Mouse (Mus musculus) Muller cell, postnatal 12 days (primary cell): ENCODE data around the gene Grik4.
A peak's percentile ranks its signal among the peaks of the same experiment; 100 is the strongest.
"Not testable (repeated sequence)": the region's sequence is repeated elsewhere in the genome, so short reads cannot be mapped to it uniquely, and the experiment has no call there.

ENCODE experiments used
- DNase-seq: peaks from one replicate; pipeline ENCODE4 v3.0.0-alpha.2; 2015; ENCODE audit errors: inconsistent ontology term

Grik4 gene

DNA sequence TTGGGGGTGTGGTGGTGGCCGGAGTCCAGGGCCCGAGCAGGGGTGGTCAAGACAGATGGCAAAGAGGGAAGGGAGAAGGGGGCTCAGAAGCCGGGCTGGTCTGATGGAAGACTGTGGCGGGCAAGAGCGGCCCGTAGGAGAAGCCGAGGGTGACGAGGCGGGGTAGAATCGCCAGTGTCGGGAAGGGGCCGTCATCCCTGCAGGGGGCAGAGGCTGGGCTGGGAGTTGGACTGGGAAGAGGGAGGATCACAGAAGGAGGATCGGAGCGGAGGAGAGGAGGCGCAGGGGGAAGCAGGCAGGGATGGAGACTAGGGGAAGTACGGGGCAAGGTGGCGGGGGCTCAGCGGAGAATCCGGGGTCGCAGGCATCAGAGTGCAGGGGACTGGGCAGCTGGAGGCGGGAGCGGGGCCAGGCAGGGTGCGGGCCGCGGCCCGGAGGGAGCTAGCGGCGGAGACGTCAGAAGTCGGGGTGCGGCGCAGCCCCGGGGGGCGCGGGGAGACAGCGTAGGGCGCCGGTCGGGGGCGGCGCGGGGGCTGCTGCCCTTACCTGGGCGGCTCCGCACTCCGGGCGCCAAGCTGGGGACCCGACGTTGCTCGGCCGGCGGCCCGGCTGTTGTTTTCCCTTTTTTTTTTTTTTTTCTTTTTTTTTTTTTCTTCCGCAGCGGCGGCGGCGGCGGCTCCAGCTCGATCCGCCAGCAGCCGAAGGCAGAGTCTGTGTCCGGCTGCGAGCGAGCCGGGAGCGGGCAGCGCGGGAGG lies at the start of gene Grik4:
Gene Grik4 (minus strand): TSS at position 713 of the 755 bp plus-strand sequence.
- peak; percentile 56 for DNase-seq

DNA sequence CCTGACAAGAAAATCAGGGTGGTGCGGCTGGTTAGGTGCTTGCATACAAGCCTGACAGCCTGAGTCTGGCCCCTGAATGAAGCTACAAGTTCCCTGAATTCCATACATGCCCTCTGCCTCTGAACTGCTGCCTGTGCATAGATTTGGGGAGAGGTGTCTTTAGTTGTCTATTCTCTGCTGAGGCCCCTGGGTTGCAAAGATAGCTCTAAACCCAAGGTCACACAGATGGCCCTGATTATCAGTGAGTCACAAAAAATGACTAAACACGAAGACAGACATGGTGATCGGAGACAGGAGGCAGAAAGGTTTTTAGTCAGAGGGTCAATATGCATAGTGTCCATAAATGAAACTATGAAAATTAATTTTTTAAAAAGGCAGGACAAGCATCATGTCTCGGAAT lies 49.4 kb upstream of the Grik4 start:
- no peak for DNase-seq

DNA sequence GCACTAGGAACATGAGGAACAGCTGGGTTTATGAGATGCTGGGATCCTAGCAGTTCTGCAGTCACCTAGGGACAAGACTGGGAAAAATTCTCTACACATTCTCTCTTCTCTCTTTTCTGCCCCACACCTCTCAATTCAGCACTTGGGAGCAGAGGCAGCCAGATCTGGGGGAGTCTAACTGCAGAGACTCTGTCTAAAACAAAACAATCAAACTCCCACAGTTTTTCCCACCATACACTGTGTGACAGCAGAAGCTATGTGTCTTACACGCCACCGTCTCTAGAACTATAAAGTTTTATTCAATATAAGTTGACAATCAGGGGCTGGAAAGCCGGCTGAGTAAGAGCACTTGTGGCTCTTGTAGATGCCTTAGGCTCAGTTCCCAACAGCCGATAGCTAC lies 43.7 kb upstream of the Grik4 start:
- no peak for DNase-seq

DNA sequence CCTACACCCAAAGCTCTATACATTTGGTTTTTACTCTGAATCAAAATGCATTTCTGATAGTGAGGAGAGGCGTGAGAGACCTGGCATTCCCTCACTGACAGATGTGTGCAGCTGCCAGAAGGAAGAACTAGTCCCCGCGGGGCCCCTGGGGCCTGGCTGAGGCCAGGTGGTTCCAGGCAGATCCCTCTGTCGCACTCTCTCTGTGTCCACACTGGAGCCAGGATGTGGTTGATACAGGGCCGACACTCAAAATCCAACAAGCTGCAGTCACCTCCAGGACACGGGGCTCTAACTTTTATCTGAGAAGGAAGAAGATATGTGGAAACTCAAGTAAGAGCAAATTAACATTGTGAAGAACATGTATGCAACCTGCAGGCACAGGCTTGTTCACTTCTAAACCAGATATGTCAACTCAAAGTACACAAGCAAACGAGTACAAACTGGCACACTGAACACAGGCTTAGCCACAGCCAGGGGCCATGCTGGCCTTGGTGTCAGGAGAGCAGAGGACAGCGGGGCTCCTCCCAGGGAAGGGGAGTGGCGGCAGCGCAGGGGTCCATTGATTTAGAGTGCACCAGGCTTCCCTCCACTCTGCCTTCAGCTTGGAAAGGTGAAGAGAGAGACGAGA lies 24.7 kb upstream of the Grik4 start:
- no peak for DNase-seq

DNA sequence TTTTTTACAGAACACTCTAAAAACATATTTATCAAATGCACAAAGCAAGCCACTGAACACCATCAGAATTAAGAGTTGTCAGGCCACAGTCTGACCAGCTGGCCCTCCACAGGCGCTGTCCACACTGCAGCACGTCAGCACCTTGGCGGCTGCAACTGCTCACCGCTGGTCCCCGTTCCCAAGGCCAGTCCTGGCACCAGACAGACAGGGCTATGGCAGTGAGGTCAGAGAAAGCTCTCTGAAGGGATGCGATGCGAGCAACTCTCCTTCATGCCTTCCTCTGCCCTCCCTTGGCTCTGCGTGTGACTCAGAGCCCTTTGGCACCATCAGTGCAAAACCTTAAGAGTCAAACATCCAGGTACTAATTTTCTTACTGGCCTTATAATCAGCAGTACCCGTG lies 23.4 kb upstream of the Grik4 start:
- no peak for DNase-seq

DNA sequence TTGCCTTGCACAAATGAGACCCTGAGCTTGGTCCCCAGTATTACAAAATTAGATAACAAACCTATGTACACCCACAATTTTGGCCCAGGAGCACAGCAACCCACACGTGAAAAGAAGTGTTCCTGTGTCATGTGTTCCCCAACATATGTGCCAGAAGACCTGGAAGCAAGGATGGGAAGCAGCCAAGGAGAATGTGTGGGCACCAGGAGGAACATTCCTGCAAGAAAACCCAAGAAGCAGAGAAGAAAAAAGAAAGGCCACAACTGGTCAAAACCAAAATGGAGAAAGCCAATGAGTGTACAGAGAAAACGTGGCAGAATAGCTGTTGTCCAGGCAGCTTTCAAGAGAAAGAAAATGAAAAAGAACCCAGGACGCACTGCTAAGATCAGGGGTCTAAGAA lies 20.5 kb upstream of the Grik4 start:
- DNase-seq, result not testable (repeated sequence)

DNA sequence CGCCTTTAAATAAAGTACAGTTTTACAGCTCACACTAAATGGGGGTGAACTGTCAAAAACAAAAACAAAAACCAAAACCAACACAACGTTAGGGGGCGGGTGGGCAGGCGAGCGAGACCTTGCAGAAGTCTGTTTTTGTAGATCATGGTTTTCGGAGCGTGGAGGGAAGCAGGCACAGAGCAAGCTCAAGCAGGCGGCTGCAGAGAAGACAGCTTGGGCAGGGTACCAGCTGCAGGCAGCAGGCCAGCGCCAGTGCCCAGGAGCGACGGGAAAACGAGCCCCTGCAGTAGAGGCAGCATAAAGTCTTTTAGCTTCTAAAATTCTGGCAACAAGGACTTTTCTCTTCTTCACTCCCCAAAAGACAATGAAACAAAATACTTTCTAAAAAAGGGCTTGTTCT lies 20.1 kb upstream of the Grik4 start:
- no peak for DNase-seq

DNA sequence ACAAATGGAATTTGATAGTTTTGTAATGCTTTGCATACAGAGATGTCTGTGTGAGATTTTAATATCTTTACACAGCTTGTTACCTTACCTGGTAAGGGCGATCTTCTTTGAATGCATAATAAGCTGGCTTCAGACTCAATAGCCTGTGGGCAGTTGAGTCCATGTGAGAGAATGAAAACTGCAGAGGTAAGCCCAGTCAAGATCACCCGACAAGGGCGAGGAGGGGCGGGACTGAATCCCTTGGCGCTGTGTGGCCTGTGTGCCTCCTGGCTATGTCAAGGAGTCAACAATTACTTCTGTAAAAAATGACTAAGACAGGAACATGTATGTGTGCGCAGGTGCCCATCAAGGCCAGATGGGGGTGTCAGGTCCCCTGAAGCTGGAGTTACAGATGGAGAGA lies 18.2 kb upstream of the Grik4 start:
- DNase-seq, result no peak

DNA sequence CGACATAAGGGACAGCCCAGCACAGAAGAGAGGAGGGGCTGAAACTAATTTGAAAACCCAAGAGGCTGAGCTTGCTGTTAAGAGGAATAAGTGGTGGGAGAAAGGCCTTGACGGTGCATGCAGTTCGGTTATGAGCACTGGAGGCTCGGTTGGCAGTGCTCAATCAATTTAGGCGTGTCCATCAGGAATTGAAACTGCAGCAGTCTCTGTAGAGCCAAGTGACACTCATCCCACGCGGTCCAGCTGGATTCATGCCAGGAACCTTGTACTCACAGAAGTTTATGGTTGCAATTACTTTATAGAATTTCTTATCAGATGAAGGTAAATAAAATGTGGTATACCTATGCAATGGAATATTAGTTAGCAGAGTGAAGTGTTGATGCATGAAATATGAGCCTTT lies 14.1 kb upstream of the Grik4 start:
- DNase-seq, result no peak

DNA sequence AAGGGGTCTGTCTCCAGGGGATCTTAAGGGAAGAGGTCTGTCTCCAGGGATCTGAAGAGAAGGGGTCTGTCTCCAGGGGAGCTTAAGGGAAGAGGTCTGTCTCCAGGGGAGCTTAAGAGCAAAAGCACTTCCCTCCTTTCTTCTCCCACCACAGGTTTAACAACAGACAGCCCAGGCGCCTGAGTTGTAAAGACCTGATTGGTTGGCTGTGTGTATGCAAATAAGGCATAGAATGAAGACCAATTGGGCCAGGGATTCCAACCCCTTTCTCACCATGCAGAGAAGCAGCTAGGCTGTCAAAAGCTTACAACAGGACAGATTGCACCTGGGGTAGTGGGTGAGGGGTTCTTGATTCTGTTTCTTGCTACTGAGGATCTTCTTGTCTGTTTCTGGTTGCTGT lies 4.1 kb upstream of the Grik4 start:
- DNase-seq, result no peak

DNA sequence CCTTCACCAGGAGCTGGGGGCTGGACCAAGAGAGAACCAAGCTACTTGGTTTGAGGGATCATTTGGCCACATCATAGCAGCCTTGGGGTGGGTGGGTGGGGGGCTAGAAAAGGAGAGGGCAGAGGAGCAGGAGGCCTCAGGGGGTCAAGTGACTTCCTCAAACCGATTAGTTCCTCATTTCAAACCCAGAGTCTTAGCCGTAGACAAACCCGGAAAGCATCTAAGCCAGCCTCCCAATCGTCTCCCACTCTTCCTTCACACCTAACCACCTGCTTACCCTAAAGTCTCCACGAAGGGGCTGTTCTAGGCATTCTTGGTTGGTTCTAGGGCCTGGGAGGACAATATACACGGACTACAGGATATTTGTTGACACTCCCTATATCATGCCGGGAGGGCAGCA lies 881 bp upstream of the Grik4 start:
- no peak for DNase-seq

DNA sequence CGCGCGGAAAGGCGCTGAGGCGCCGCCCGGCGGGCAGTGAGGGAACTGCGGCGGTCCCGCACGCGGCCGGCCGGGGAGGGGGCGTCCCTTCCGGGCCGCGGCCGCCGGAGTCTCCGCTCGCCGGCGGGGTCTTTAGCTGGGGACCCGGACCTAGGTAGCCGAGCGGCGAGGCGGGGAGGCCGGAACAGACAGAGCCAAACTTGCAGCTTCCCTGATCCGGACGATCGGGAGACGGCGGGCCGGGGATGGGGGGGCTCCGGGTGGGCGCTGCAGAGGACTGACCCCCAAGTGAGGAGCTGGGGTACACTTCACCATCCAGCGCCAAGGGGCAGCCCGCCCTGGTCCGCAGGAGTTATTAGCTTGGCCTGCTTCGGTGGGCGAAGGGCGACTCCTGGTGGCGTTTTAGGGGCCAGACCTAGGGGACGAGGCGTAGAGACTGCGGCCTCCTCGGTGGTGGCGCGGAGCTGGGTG lies 278 bp upstream of the Grik4 start:
- peak; percentile 90 for DNase-seq

DNA sequence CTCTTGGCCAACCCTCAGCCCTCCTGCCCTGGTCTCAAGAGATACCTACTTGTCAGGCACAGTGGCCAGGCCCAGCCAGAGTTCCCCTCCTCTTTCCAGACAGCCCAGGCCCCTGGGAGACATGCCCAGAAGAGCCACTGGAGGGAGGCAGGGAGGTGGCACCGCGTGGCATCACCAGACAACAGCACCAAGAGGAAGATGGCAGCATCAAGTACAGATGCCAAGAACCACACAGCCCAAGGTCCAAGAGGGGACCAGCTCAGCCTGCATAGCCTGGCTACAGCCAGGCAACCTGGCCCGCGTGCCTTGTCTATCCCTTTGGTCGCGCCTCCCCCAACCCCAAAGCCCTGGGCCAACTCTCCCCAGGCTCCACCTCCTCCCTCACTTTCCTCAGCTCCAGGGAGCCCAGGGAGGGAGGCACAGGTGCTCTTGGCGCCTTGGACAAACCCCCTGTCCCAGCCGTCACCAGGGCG lies 1.2 kb downstream of the Grik4 start:
- DNase-seq, result peak; percentile 60

DNA sequence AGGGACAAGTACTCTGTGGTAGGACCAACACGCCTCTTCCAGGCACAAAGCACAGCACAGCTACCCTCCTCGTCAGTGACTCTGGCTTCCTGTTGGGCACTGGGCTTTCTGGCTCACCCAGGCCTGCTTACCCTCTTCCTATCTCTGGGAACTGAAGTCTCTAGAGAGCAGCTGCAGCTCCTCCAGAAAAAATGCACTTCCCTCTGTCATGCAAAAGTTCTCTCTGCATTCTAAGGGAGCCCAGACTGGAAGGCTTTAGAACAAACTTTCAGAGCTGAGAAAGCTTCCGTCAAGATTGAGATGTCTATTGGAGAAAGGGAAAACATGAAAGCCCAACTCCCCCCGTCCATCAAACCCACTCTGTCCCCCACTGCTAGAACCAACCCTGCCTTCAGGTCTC lies 2.1 kb downstream of the Grik4 start:
- DNase-seq, result no peak

DNA sequence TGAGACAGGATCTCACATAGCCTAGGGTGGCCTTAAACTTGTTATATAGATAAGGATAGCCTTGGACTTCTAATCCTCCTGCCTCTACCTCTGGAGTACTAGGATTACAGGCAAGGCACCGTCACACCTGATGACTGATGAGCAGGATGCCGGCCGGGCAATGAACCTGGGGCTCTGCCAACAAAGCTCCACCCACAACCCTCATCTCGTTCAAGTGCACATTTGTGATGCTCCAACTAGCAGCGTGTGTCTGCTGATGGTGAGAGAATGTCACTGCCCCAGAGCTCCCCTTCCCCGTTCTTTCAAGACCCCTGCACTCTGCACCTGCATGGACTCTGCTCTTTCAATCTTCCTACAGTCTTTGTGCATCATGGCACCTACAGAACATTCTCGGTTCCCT lies 12.1 kb downstream of the Grik4 start:
- DNase-seq, result no peak

DNA sequence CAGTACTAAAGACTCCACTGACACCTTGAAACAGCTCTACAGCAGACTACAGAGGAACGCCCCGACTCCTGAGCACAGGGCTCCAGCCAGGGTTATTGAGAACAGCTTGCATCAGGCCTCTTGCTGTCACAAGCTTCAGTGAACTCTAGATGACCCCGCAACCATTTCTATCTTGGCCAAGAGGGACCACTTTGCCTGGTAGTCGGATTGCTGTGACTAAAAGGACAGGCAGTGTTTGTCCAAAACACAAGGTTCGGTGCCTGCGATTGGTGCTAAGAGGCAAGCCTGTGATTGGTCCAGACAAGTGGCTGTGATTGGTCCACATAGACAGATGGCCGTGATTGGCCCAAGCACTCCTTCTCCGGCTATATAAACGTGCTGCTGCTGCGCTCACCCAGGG lies 16.8 kb downstream of the Grik4 start:
- peak; percentile 16 for DNase-seq

DNA sequence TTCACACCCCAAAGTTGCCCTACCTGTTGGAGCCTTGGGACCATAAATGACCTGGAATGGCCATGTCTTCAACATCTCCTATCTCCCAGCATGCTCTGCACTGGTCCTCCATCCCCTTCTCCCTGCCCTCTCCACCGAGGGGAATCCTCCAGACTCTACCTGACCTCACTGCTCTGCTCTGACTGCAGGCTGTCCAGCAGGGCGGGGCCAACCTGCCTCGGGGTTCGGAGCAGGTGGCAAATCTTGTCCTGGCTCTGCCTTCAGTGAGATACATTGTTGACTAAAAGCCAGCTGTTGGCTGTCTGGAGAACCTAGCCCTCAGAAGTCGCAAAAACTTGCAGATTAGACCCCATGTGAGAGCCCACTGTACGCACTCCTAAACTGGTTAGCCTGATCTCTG lies 17.7 kb downstream of the Grik4 start:
- DNase-seq, result no peak

DNA sequence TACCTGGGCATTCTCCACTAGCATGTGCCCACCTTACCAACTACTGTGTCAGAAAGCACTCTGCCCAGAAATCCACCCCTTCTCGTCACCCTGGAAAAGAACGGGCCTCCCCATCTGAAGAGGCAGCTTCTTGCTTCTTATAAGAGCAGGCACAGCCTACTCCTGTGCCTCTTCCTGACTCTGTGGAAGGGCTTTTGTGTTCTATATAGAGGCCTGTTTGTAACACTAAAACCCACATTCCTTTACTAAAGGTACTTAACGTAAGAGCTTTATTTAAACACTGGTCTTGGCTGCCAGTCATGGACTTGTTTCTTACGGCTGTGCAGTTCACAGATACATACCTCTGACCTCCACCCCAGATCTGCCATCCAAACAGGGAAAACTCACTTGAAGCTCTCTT lies 22.5 kb downstream of the Grik4 start:
- no peak for DNase-seq

DNA sequence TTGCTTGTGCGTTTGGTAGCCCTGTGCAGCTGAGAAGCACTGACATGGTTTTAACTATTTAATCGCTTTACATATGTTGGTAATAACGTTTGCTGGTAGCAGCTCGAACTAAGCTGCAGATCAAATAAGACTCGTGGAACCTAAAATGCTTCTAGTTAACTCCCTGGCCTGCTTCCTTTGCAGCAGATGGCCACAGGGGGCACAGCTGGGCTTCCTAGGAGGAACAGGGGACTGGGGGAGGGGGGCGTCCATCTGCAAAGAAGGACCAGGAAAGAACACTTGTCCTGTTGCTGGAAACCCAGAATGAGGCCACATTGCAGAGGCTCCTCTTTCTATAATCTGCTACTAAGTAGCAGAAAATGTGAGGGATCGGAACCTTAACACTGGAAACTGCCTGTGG lies 24.1 kb downstream of the Grik4 start:
- no peak for DNase-seq

DNA sequence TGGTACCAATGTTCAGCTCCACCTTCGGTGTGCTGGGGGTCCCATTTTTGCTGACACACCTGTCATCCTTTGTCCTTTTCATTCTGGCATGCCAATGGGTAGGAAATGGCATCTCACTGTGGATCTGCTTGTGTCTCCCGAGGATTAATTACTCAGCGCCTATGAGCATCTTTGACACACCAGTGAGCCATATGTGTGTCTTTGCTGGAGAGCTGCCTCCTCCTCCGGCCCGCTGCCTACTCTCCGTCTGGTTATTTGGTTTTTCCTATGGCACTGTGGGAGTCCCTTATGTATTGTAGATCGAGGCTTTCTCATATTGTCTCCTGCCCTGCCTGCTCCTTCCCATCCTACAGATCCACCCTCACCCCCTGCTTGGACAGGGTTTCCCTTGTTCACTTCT lies 26.4 kb downstream of the Grik4 start:
- no peak for DNase-seq

DNA sequence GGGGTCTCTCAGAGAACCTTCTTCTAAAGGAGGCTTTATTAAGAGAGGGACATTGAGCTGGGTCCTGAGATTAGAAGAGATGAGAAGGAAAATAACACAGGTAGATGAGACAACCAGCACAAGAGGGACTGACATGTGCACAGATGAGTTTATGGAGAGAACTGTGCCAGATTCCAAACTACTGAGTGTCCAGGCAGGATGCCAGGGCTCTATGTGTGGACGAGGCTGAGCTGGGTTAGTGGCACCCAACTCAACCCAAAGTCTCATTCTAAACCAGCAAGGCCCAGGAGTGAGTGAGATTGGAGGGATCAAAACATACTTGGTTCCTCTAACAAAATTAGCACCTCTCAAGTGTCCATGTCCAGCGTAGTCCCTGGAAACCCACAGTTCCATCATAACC lies 31.1 kb downstream of the Grik4 start:
- DNase-seq, result peak; percentile 62

DNA sequence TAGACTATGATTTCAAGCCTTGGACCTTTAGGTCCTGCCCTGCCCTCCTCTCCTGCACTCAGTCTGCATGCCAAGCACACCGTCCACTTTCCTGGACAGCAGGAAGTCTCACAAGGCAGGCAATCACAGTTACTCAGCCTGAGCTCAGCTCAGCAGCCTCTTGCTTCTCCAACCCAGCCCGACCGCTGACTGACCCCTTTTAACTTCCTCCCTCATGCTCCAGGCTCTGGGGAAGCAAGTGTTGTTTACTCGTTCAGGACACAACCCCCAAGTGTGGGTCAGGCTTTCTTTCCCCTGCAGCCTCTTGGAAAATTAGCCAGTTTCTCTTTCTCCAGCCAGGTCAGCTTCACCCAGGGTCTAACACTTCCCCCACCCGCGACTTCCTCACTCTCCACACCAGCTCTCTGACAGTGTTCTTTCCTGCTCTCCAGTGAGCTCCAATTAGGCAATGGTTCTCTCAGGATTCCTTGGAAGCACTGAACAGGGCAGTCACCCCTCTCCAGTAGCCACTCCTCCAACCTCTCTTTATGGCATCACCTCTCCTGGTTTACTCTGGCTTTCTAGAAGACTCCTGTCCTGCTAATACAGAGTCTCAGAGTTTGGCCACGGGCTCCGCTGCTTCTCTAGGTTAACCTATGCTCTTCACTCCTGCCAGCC lies 35.5 kb downstream of the Grik4 start:
- DNase-seq, result peak; percentile 32

DNA sequence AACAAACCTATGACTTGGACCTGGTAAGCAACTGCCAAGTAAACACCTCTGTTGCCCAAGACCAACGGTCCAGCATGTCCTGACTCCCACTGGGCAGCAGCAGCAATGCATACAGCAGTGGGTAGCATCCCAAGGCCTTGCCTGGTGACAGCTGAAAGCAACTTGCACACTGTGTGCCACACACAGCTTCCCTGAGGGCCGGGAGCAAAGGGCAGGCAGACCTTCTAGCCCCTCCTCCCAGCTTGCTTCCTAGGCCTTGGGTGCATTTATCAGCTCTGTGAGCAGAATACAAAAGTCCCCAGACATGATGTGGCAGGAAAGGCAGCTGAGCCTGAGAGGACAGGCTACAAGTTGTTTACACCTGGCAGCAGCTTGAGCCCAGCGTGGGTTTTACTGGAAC lies 37.3 kb downstream of the Grik4 start:
- no peak for DNase-seq
